ENCODE assay signal across 8 mouse cellular contexts in the genomic region with DNA sequence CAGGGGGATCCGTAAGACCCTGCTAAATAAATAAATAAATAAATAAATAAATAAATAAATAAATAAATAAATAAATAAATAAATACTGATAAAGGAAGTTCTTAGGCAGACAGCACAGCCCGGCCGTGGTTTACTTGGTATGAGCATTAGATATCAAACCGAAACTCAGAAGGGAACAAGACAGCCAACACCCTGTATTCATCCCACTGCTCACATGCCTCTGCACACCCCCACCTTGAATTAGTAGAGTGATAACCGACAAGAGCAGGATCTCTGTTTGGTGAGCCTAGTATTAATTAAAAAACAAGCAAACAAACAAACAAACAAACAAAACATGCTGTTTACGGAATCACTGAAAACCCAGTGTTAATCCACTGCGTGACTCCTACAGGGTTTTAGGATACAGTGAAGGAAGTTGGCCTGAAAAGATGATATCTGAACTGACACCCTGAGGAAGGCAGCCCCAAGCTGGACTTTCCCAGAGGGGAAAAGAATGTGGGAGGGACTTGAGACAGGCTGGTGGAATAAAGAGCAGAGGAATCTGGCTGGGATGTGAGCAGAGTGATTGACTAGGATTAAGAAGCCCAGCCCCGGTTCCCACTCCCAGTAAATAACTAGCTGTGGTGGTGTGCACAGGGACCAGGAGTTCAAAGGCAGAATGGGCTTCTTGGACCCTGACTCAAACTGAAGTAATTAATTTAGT. TPM values are rescaled to one million over a fixed set of nuclear protein-coding genes. Genes with fewer than 3 reads are reported as not detected.
DNase-seq lines count a peak whose midpoint lies in the region; ATAC-seq and TF ChIP-seq lines count a peak whose summit lies in the region.

Endod1 (minus strand) TSS at position 155 of the 703 bp plus-strand sequence.

- no peaks in the 10 kb centered on the region for H3K4me1 ChIP-seq in heart, adult 2 months (ENCODE audit: control insufficient read depth, insufficient read depth, low read length)
- peaks cover 14% of the 10 kb centered on the region for H3K4me1 ChIP-seq in limb, embryonic 13.5 days
- H3K4me1 ChIP-seq in midbrain, embryonic 12.5 days, result peaks cover 16% of the 10 kb centered on the region

- no peak for TF ChIP-seq CTCF in heart, adult 2 months (IDR thresholded peaks at IDR 0.05)

- TF ChIP-seq POLR2A in heart, adult 2 months (IDR thresholded peaks at IDR 0.05; ENCODE audit: insufficient read depth, low read depth, low read length), result no peak

- H3K27ac ChIP-seq in heart, adult 2 months, result peak within 1 kb of the TSS; percentile 89
- peak within 1 kb of the TSS; percentile 39; the same call in 1 of the 2 replicates for H3K27ac ChIP-seq in limb, embryonic 13.5 days
- H3K27ac ChIP-seq in midbrain, embryonic 12.5 days (replicated peaks), result peak within 1 kb of the TSS; percentile 79

- peak within 1 kb of the TSS; percentile 84 for H3K9ac ChIP-seq in heart, adult 2 months (ENCODE audit: low read depth, low read length)
- H3K9ac ChIP-seq in limb, embryonic 13.5 days, result peak within 1 kb of the TSS; percentile 82
- peak within 1 kb of the TSS; percentile 66 for H3K9ac ChIP-seq in midbrain, embryonic 12.5 days (replicated peaks)

- H3K36me3 ChIP-seq in heart, adult 2 months (ENCODE audit: control insufficient read depth, insufficient read depth, low read length), result no peaks in the 10 kb centered on the region
- no peaks in the 10 kb centered on the region for H3K36me3 ChIP-seq in limb, embryonic 13.5 days
- H3K36me3 ChIP-seq in midbrain, embryonic 12.5 days, result no peaks in the 10 kb centered on the region

- no peak; the same call in none of the 2 replicates for ATAC-seq in limb, embryonic 13.5 days (ENCODE audit: low FRiP score, low read depth)
- peak; percentile 72 for ATAC-seq in midbrain, embryonic 12.5 days (ENCODE audit: low FRiP score, low read depth)

- 4% methylated on average over 8 of the region's 8 CpGs for WGBS in heart, adult 2 months
- 9% methylated on average over 8 of the region's 8 CpGs for WGBS in limb, embryonic 13.5 days
- WGBS in midbrain, embryonic 12.5 days, result 2% methylated on average over 8 of the region's 8 CpGs

- TF ChIP-seq EP300 in heart, adult 2 months (IDR thresholded peaks at IDR 0.05; ENCODE audit: insufficient read depth, low read depth, low read length), result no peak

- DNase-seq in urinary bladder, postnatal 14 days (ENCODE audit: low spot score), result peak; percentile 12
- DNase-seq in urinary bladder, postnatal 25 days (ENCODE audit: low spot score), result no peak
- peak; percentile 39 to 51 for DNase-seq in cerebellum, postnatal 36 days
- DNase-seq in heart, adult 2 months, result peak; percentile 49
- peak; percentile 40 for DNase-seq in kidney, adult 18-20 months
- peak; percentile 53 for DNase-seq in yolk sac, embryonic 10.5 days (ENCODE audit: low spot score)

- H3K27me3 ChIP-seq in heart, adult 2 months (ENCODE audit: control insufficient read depth, insufficient read depth, low read length), result no peaks in the 10 kb centered on the region
- H3K27me3 ChIP-seq in limb, embryonic 13.5 days, result peaks cover 14% of the 10 kb centered on the region; the same call in 1 of the 2 replicates
- peaks cover 18% of the 10 kb centered on the region for H3K27me3 ChIP-seq in midbrain, embryonic 12.5 days

- no peaks in the 10 kb centered on the region for H3K9me3 ChIP-seq in limb, embryonic 13.5 days
- H3K9me3 ChIP-seq in midbrain, embryonic 12.5 days, result no peaks in the 10 kb centered on the region

- H3K4me2 ChIP-seq in limb, embryonic 13.5 days (replicated peaks), result peak within 1 kb of the TSS; percentile 96
- peak within 1 kb of the TSS; percentile 95 for H3K4me2 ChIP-seq in midbrain, embryonic 12.5 days (replicated peaks)

- peak within 1 kb of the TSS; percentile 84 for H3K4me3 ChIP-seq in heart, adult 2 months
- peak within 1 kb of the TSS; percentile 71 for H3K4me3 ChIP-seq in limb, embryonic 13.5 days
- H3K4me3 ChIP-seq in midbrain, embryonic 12.5 days, result peak within 1 kb of the TSS; percentile 70

- intact Hi-C loops in heart, adult 2 months (cut with DNase I), result loop anchor here (5.0 kb wide), 2 partner anchors 104 to 116 kb away; partner anchors contain the start of gene Sesn3

- no peaks in the 10 kb centered on the region for H3K79me2 ChIP-seq in heart, adult 2 months (replicated peaks; ENCODE audit: control insufficient read depth, insufficient read depth, low read length)

RNA-seq across cellular contexts. Expression of gene Endod1, which starts in this region (rescaled TPM):
- 1 to 10 TPM; 7.9 to 8.0 TPM for total RNA-seq in heart, adult 2 months (2021)
- polyA plus RNA-seq in heart, adult 2 months (2012; rRNA removed), result 9.3 and 10.0 TPM in 2 replicates
- polyA plus RNA-seq in limb, embryonic 13.5 days (2015; fragmentation: Nextera tagmentation; extraction: Ambion mirVana), result 11.6 and 12.3 TPM in 2 replicates
- 8.5 and 10.3 TPM in 2 replicates for polyA plus RNA-seq in midbrain, embryonic 12.5 days (2016; fragmentation: Nextera tagmentation; extraction: Ambion mirVana)

Comparison
In these comparisons a context has a peak if more than half of its experiments do, and no peak if none do; other contexts are left out.
1. H3K27ac ChIP-seq: peak in every context shown above with its lines; median percentile 89 in heart, adult 2 months; 79 in midbrain, embryonic 12.5 days; 39 in limb, embryonic 13.5 days.